Mouse (Mus musculus) small intestine, adult 2 months (tissue): ENCODE results near the gene Dctn2.

Experiments used
- CTCF ChIP-seq: fragments of 200-500 bp; IDR thresholded peaks from 2 replicates; pipeline ENCODE4 v1.5.1; 2012; ENCODE audit warnings: low read depth, mild to moderate bottlenecking, control low read depth, inconsistent platforms, low read length, moderate library complexity, mixed read lengths; ENCODE audit not compliant: insufficient replicate concordance, insufficient read length; ENCODE audit errors: extremely low read depth
- POLR2A ChIP-seq: fragments of 200-500 bp; IDR thresholded peaks from 2 replicates; pipeline ENCODE4 v1.6.1; 2012; ENCODE audit warnings: low read depth, mild to moderate bottlenecking, control low read depth, inconsistent platforms, low read length, moderate library complexity

DNA sequence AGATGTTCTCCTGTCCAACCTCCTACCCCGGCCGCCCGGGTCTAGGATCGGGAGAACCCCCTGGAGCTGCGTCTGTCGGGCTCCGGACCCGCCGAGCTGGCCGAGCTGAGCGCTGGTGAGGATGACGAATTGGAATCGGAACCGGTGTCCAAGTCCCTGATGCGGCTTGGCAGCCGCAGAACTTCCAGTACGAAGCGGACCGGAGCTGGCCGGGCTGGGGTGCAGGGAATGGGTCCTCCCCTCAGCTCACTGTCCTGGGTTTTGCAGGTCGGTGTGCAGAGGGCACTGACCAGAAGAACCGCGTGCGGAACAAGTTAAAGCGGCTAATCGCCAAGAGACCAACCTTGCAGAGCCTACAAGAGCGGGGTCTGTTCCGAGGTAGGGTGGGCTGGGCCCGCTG lies 60.7 kb downstream of the Dctn2 start:
- TF ChIP-seq POLR2A (no peak), CTCF (no peak)
